Mouse (Mus musculus) MEL (cell line): Measurements from ENCODE around the gene Sult2b1.

Experiments
- CTCF ChIP-seq, 3 experiments: IDR thresholded peaks in 2 of 3; conservative IDR thresholded peaks in 1 of 3; 2 replicates each; pipeline ENCODE4 v1.5.1; 2011 to 2012; ENCODE audit warnings: low read length in 3 of 3, low read depth in 2 of 3, mild to moderate bottlenecking in 2 of 3, improper control_type of control experiment in 1 of 3, inconsistent platforms in 1 of 3, mixed read lengths in 1 of 3, moderate library complexity in 1 of 3; ENCODE audit not compliant: control insufficient read depth in 1 of 3, insufficient read depth in 1 of 3, poor library complexity in 1 of 3, severe bottlenecking in 1 of 3
- E2F4 ChIP-seq: IDR thresholded peaks from 2 replicates; pipeline ENCODE4 v1.6.1; 2011; ENCODE audit warnings: low read depth, low read length, improper control_type of control experiment, borderline replicate concordance
- EP300 ChIP-seq, 2 experiments: IDR thresholded peaks; 2 replicates each; pipeline ENCODE4 v1.6.1; 2011; ENCODE audit warnings: improper control_type of control experiment in 2 of 2, low read length in 2 of 2, low read depth in 1 of 2, mild to moderate bottlenecking in 1 of 2
- MAX ChIP-seq: IDR thresholded peaks from 2 replicates; pipeline ENCODE4 v1.6.1; 2011; ENCODE audit warnings: low read length, improper control_type of control experiment
- POLR2A ChIP-seq, 2 experiments: IDR thresholded peaks; 2 replicates each; pipeline ENCODE4 v1.6.1; 2011 to 2012; ENCODE audit warnings: low read length in 2 of 2, mild to moderate bottlenecking in 2 of 2, control low read depth in 1 of 2, improper control_type of control experiment in 1 of 2, low read depth in 1 of 2, moderate library complexity in 1 of 2; ENCODE audit not compliant: control insufficient read depth in 1 of 2, insufficient read depth in 1 of 2, poor library complexity in 1 of 2
- TCF12 ChIP-seq: IDR thresholded peaks from 2 replicates; pipeline ENCODE4 v1.6.1; 2014; ENCODE audit warnings: low read depth, mild to moderate bottlenecking, inconsistent platforms, low read length, improper control_type of control experiment, moderate library complexity
- USF1 ChIP-seq: IDR thresholded peaks from 2 replicates; pipeline ENCODE4 v1.6.1; 2014; ENCODE audit warnings: low read depth, mild to moderate bottlenecking, inconsistent platforms, low read length, improper control_type of control experiment, moderate library complexity

- TF ChIP-seq POLR2A (IDR thresholded peaks at IDR 0.05; ENCODE audit: control insufficient read depth in 1 of 2, insufficient read depth in 1 of 2, low read depth in 1 of 2, low read length in 2 of 2, poor library complexity in 1 of 2) (no peak), E2F4 (no peak), CTCF (IDR thresholded peaks at IDR 0.05 in 2 of 3, conservative IDR thresholded peaks at IDR 0.05 in 1 of 3; ENCODE audit: control insufficient read depth in 1 of 3, insufficient read depth in 1 of 3, low read depth in 2 of 3, low read length in 3 of 3, poor library complexity in 1 of 3, severe bottlenecking in 1 of 3) (no peak), EP300 (IDR thresholded peaks at IDR 0.05; ENCODE audit: low read depth in 1 of 2, low read length in 2 of 2) (no peak), TCF12 (no peak), MAX (no peak), USF1 (no peak)
Measured at GRCm38 (mm10) chr7:45798511-45798836, 14.0 kb upstream of the Sult2b1 start.
